Mouse (Mus musculus) testis, postnatal 14 days (tissue): ENCODE results near the gene Atp8a2.

Experiments
- DNase-seq: peaks from one replicate; pipeline ENCODE4 v3.0.0; 2021; ENCODE audit warnings: low spot score

Gene Atp8a2

GRCm38 (mm10) chr14:59919865-59920264 is 277.1 kb downstream of the Atp8a2 start:
- no peak for DNase-seq

- DNase-seq: no peak
These were observed 293.4 kb downstream of the Atp8a2 start for GRCm38 (mm10) chr14:59903484-59904130.

GRCm38 (mm10) chr14:59893971-59894370 is 303.0 kb downstream of the Atp8a2 start:
- DNase-seq: no peak

GRCm38 (mm10) chr14:59892084-59892483 is 304.9 kb downstream of the Atp8a2 start:
- no peak for DNase-seq

- no peak for DNase-seq
These were observed 305.5 kb downstream of the Atp8a2 start for GRCm38 (mm10) chr14:59891491-59891890.

- no peak for DNase-seq
These were observed 306.2 kb downstream of the Atp8a2 start for GRCm38 (mm10) chr14:59890818-59891217.

GRCm38 (mm10) chr14:59890107-59890506 is 306.9 kb downstream of the Atp8a2 start:
- DNase-seq: no peak

- DNase-seq: no peak
These were observed 308.5 kb downstream of the Atp8a2 start for GRCm38 (mm10) chr14:59888446-59888845.

- no peak for DNase-seq
These were observed 308.9 kb downstream of the Atp8a2 start for GRCm38 (mm10) chr14:59888046-59888445.

GRCm38 (mm10) chr14:59887061-59887861 is 309.7 kb downstream of the Atp8a2 start:
- no peak for DNase-seq

GRCm38 (mm10) chr14:59883517-59884069 is 313.4 kb downstream of the Atp8a2 start:
- DNase-seq: no peak

- DNase-seq: no peak
These were observed 316.1 kb downstream of the Atp8a2 start for GRCm38 (mm10) chr14:59880829-59881228.

GRCm38 (mm10) chr14:59878248-59878647 is 318.7 kb downstream of the Atp8a2 start:
- no peak for DNase-seq

- peak; percentile 35 for DNase-seq
These were observed 320.5 kb downstream of the Atp8a2 start for GRCm38 (mm10) chr14:59876525-59876924.

- no peak for DNase-seq
These were observed 328.6 kb downstream of the Atp8a2 start for GRCm38 (mm10) chr14:59868369-59868768.

GRCm38 (mm10) chr14:59867749-59868148 is 329.2 kb downstream of the Atp8a2 start:
- DNase-seq: no peak

GRCm38 (mm10) chr14:59866001-59866400 is 331.0 kb downstream of the Atp8a2 start:
- DNase-seq: no peak

GRCm38 (mm10) chr14:59862351-59862750 is 334.6 kb downstream of the Atp8a2 start:
- DNase-seq: no peak

GRCm38 (mm10) chr14:59859830-59860229 is 337.1 kb downstream of the Atp8a2 start:
- DNase-seq: no peak

- no peak for DNase-seq
These were observed 338.3 kb downstream of the Atp8a2 start for GRCm38 (mm10) chr14:59858501-59859225.

GRCm38 (mm10) chr14:59853139-59853538 is 343.8 kb downstream of the Atp8a2 start:
- no peak for DNase-seq

- no peak for DNase-seq
These were observed 350.2 kb downstream of the Atp8a2 start for GRCm38 (mm10) chr14:59846609-59847375.
